Mouse (Mus musculus) heart, postnatal 0 days (tissue): ENCODE measurements around the gene Ptgis.

ENCODE experiments used
- CTCF ChIP-seq: IDR thresholded peaks from 2 replicates; pipeline ENCODE4 v1.5.1; 2016; ENCODE audit warnings: antibody characterized with exemption, control low read depth, low read depth
- EP300 ChIP-seq: IDR thresholded peaks from 2 replicates; pipeline ENCODE4 v1.6.1; 2016; ENCODE audit warnings: antibody characterized with exemption, low read depth

DNA sequence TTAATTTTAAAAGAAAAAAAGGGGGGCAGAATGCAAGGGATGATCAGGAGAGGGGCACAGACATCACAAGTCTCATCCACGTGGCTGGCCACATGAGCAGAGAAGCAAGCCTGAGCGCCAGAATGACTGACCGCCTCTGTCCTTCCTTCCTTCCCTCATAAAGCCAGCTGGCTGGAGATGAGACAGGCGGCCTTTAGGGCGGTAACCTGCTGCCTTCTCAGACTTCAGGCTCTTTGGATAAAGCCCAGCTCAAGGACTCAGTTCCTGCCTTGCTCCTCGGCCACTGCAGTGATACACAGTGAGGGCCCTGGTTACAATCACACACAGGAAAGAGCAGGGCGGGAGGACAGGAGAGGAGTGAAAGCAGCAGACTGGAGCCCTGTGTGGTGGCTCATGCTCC is 13.8 kb upstream of the Ptgis start:
- TF ChIP-seq CTCF (no peak), EP300 (no peak)
